Mouse (Mus musculus): ENCODE data around the gene Tmsb10. TPM values are rescaled to one million over a fixed set of nuclear protein-coding genes. Genes with fewer than 3 reads are reported as not detected.

Gene Tmsb10
- 4,067 TPM for total RNA-seq (2023)

DNA sequence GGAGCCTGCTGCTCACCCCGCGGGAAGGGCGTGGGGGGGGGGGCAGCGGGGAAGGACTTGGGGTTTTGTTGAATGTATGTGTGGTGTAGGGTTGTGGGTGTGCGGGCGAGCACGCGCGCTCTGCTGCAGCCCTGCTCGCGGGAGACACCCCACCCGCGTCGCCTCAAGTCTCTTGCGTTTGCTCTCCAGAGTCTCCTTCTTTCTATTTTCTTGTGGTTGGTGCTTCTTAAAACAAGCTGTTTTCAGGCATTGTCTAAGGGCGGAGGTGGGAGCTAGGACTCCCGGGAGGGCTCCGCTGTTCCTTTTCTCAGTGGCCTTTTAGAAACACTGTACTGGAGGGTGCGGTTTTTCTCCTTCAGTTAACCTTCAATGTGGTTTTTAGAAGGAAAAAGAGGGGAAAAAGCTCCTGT is at the start of gene Tmsb10:
Gene Tmsb10, minus strand, starts transcription at position 87 of the 410 bp plus-strand sequence.

Other genes starting within 250 kb of the Tmsb10 start
- gene Tcf7l1, start 169.5 kb downstream of the Tmsb10 start, total RNA-seq (2023), result 2.5 TPM
- gene Kcmf1, start 58.8 kb downstream of the Tmsb10 start, total RNA-seq (2023), result 48.9 TPM

Data from CD8-positive naive resting alpha-beta T cell, adult 57 days (primary cell).